Mouse (Mus musculus) liver, embryonic 11.5 days (tissue): ENCODE data around the gene Msgn1. TPM values are rescaled to one million over a fixed set of nuclear protein-coding genes. Genes with fewer than 3 reads are reported as not detected.

Experiments used
- ATAC-seq: fragments of 200-750 bp; cut with Nextera tagmentation; replicated peaks from 2 replicates; pipeline ENCODE4 v1.8.0; 2017; ENCODE audit warnings: moderate number of reproducible peaks, mild to moderate bottlenecking, moderate TSS enrichment, moderate library complexity; ENCODE audit not compliant: low FRiP score
- DNase-seq: peaks from one replicate; pipeline ENCODE4 v3.0.0-alpha.2; 2017; ENCODE audit warnings: low spot score
- H3K27ac ChIP-seq: fragments of 300-500 bp; sonication (generic); 2 replicates; pipeline ENCODE4 v1.5.1; 2014; ENCODE audit warnings: mild to moderate bottlenecking, low read depth, low read length, control low read depth
- H3K27me3 ChIP-seq: fragments of 300-500 bp; sonication (generic); replicated peaks from 2 replicates; pipeline ENCODE4 v1.6.1; 2014; ENCODE audit warnings: low read length, mixed read lengths; ENCODE audit not compliant: control insufficient read depth, insufficient read depth
- H3K36me3 ChIP-seq: fragments of 300-500 bp; sonication (generic); 2 replicates; pipeline ENCODE4 v1.6.1; 2014; ENCODE audit warnings: mild to moderate bottlenecking, low read length, moderate library complexity, mixed read lengths; ENCODE audit not compliant: control insufficient read depth, insufficient read depth
- H3K4me1 ChIP-seq: fragments of 300-500 bp; sonication (generic); replicated peaks from 2 replicates; pipeline ENCODE4 v1.6.1; 2014; ENCODE audit warnings: low read length, mixed read lengths; ENCODE audit not compliant: control insufficient read depth, insufficient read depth
- H3K4me2 ChIP-seq: fragments of 300-500 bp; sonication (generic); 2 replicates; pipeline ENCODE4 v1.6.1; 2014; ENCODE audit warnings: mild to moderate bottlenecking, control low read depth, moderate library complexity
- H3K4me3 ChIP-seq: fragments of 300-500 bp; sonication (generic); 2 replicates; pipeline ENCODE4 v1.5.1; 2014; ENCODE audit warnings: low read depth, low read length, control low read depth
- H3K9ac ChIP-seq: fragments of 300-500 bp; sonication (generic); 2 replicates; pipeline ENCODE4 v1.6.1; 2014; ENCODE audit warnings: low read depth, low read length, control low read depth
- H3K9me3 ChIP-seq: fragments of 300-500 bp; sonication (generic); 2 replicates; pipeline ENCODE4 v1.6.1; 2016; ENCODE audit warnings: low read length, inconsistent platforms, mixed read lengths; ENCODE audit not compliant: control insufficient read depth
- WGBS: fragments of 180-500 bp; shearing (Covaris S2); extraction: QIAGEN DNeasy Blood & Tissue Kit; methylation state at CpG from one replicate; pipeline ENCODE4 v1.1.7; 2014; 5-methylcytosine and 5-hydroxymethylcytosine counted together
- polyA plus RNA-seq: library from polyadenylated mRNA; unstranded; fragments of >200 nt; fragmentation: Nextera tagmentation; extraction: Ambion mirVana; gene quantifications from 2 replicates; pipeline ENCODE4 v1.2.1, GENCODE M21; 2014

The Msgn1 gene
- polyA plus RNA-seq, 1 experiment from 2014 or later: not detected

- Histone ChIP-seq H3K4me3 (no peak overlapping the region), H3K4me1 (no peaks in the 10 kb centered on the region), H3K27ac (no peak overlapping the region), H3K9me3 (no peaks in the 10 kb centered on the region), H3K9ac (no peak overlapping the region), H3K36me3 (no peaks in the 10 kb centered on the region), H3K27me3 (no peaks in the 10 kb centered on the region), H3K4me2 (no peak overlapping the region)
- DNase-seq (no peak), ATAC-seq (no peak)
- WGBS: 77% methylated on average over 4 of the region's 4 CpGs
These were observed 2.5 kb downstream of the Msgn1 start for GRCm38 (mm10) chr12:11206321-11206720.

- Histone ChIP-seq H3K4me3 (no peak overlapping the region), H3K36me3 (no peaks in the 10 kb centered on the region), H3K4me1 (no peaks in the 10 kb centered on the region), H3K9ac (no peak overlapping the region), H3K27me3 (no peaks in the 10 kb centered on the region), H3K4me2 (no peak overlapping the region), H3K9me3 (no peaks in the 10 kb centered on the region), H3K27ac (no peak overlapping the region)
- no peak for DNase-seq
- ATAC-seq: no peak
- 75% methylated on average over 18 of the region's 18 CpGs for whole genome bisulfite sequencing
These were observed 4.8 kb downstream of the Msgn1 start for GRCm38 (mm10) chr12:11203694-11204665.

- no peak for ATAC-seq
- WGBS: 84% methylated on average over 8 of the region's 8 CpGs
- Histone ChIP-seq H3K27me3 (no peaks in the 10 kb centered on the region), H3K9me3 (no peaks in the 10 kb centered on the region), H3K27ac (no peak overlapping the region), H3K36me3 (no peaks in the 10 kb centered on the region), H3K4me1 (no peaks in the 10 kb centered on the region), H3K9ac (no peak overlapping the region), H3K4me3 (no peak overlapping the region), H3K4me2 (no peak overlapping the region)
- DNase-seq: no peak
These were observed 6.3 kb downstream of the Msgn1 start for GRCm38 (mm10) chr12:11202476-11202875.

- H3K9ac ChIP-seq: no peak overlapping the region
- WGBS: 90% methylated on average over 12 of the region's 12 CpGs
- no peaks in the 10 kb centered on the region for H3K9me3 ChIP-seq
- no peaks in the 10 kb centered on the region for H3K36me3 ChIP-seq
- H3K27me3 ChIP-seq: no peaks in the 10 kb centered on the region
- H3K27ac ChIP-seq: no peak overlapping the region
- no peak overlapping the region for H3K4me2 ChIP-seq
- H3K4me3 ChIP-seq: no peak overlapping the region
- no peaks in the 10 kb centered on the region for H3K4me1 ChIP-seq
- DNase-seq (no peak), ATAC-seq (no peak)
These were observed 8.1 kb downstream of the Msgn1 start for GRCm38 (mm10) chr12:11200711-11201110.

GRCm38 (mm10) chr12:11198551-11198950 lies 10.2 kb downstream of the Msgn1 start:
- ATAC-seq: no peak
- WGBS: 63% methylated on average over 2 of the region's 2 CpGs
- no peak overlapping the region for H3K4me2 ChIP-seq
- no peaks in the 10 kb centered on the region for H3K27me3 ChIP-seq
- H3K36me3 ChIP-seq: no peaks in the 10 kb centered on the region
- no peak for DNase-seq
- H3K9ac ChIP-seq: no peak overlapping the region
- no peaks in the 10 kb centered on the region for H3K4me1 ChIP-seq
- H3K9me3 ChIP-seq: no peaks in the 10 kb centered on the region
- H3K27ac ChIP-seq: no peak overlapping the region
- H3K4me3 ChIP-seq: no peak overlapping the region

GRCm38 (mm10) chr12:11198026-11198425 lies 10.7 kb downstream of the Msgn1 start:
- Histone ChIP-seq H3K9me3 (no peaks in the 10 kb centered on the region), H3K4me1 (no peaks in the 10 kb centered on the region), H3K27me3 (no peaks in the 10 kb centered on the region), H3K9ac (no peak overlapping the region), H3K36me3 (no peaks in the 10 kb centered on the region), H3K4me3 (no peak overlapping the region), H3K4me2 (no peak overlapping the region), H3K27ac (no peak overlapping the region)
- no peak for DNase-seq
- 52% methylated on average over 4 of the region's 4 CpGs for WGBS
- ATAC-seq: no peak

GRCm38 (mm10) chr12:11196830-11197229 lies 11.9 kb downstream of the Msgn1 start:
- no peaks in the 10 kb centered on the region for H3K36me3 ChIP-seq
- peak overlapping the region; percentile 51 for H3K4me2 ChIP-seq
- no peak overlapping the region for H3K27ac ChIP-seq
- no peak overlapping the region for H3K9ac ChIP-seq
- no peaks in the 10 kb centered on the region for H3K27me3 ChIP-seq
- H3K4me3 ChIP-seq: no peak overlapping the region
- H3K9me3 ChIP-seq: no peaks in the 10 kb centered on the region
- 47% methylated on average over 5 of the region's 5 CpGs for whole genome bisulfite sequencing
- DNase-seq (no peak), ATAC-seq (no peak)
- no peaks in the 10 kb centered on the region for H3K4me1 ChIP-seq

GRCm38 (mm10) chr12:11196142-11196597 lies 12.6 kb downstream of the Msgn1 start:
- Histone ChIP-seq H3K27ac (no peak overlapping the region), H3K4me3 (peak overlapping the region; percentile 10; the same call in 1 of the 2 replicates), H3K9ac (no peak overlapping the region), H3K27me3 (no peaks in the 10 kb centered on the region), H3K4me2 (peak overlapping the region; percentile 51), H3K4me1 (no peaks in the 10 kb centered on the region), H3K36me3 (no peaks in the 10 kb centered on the region), H3K9me3 (no peaks in the 10 kb centered on the region)
- 6% methylated on average over 16 of the region's 19 CpGs for WGBS
- ATAC-seq: peak; percentile 65; the same call in 1 of the 2 replicates
- DNase-seq: peak; percentile 71

- H3K4me3 ChIP-seq: no peak overlapping the region
- H3K27ac ChIP-seq: no peak overlapping the region
- ATAC-seq: no peak
- no peaks in the 10 kb centered on the region for H3K27me3 ChIP-seq
- H3K4me1 ChIP-seq: no peaks in the 10 kb centered on the region
- no peak overlapping the region for H3K9ac ChIP-seq
- no peak overlapping the region for H3K4me2 ChIP-seq
- H3K9me3 ChIP-seq: no peaks in the 10 kb centered on the region
- DNase-seq: no peak
- no peaks in the 10 kb centered on the region for H3K36me3 ChIP-seq
- WGBS: 87% methylated on average over 1 of the region's 1 CpGs
These were observed 13.7 kb downstream of the Msgn1 start for GRCm38 (mm10) chr12:11195031-11195430.
